Mouse (Mus musculus) midbrain, postnatal 0 days (tissue): ENCODE results near the gene Olfr576. TPM values are rescaled to one million over a fixed set of nuclear protein-coding genes. Genes with fewer than 3 reads are reported as not detected.

ENCODE experiments used
- ATAC-seq: fragments of 200-750 bp; cut with Nextera tagmentation; 2 replicates; pipeline ENCODE4 v1.8.0; 2017; ENCODE audit warnings: moderate number of reproducible peaks, mild to moderate bottlenecking, moderate TSS enrichment, moderate library complexity; ENCODE audit not compliant: low FRiP score
- DNase-seq: peaks from one replicate; pipeline ENCODE4 v3.0.0-alpha.2; 2015; ENCODE audit warnings: low spot score
- H3K27ac ChIP-seq: fragments of 300-500 bp; sonication (generic); 2 replicates; pipeline ENCODE4 v1.5.1; 2014; ENCODE audit warnings: low read depth, mild to moderate bottlenecking, low read length, mixed read lengths
- H3K27me3 ChIP-seq: fragments of 300-500 bp; sonication (generic); 2 replicates; pipeline ENCODE4 v1.6.1; 2014; ENCODE audit warnings: low read length, control low read depth, mixed read lengths; ENCODE audit not compliant: insufficient read depth
- H3K36me3 ChIP-seq: fragments of 300-500 bp; sonication (generic); 2 replicates; pipeline ENCODE4 v1.6.1; 2014; ENCODE audit warnings: low read length, control low read depth, mixed read lengths; ENCODE audit not compliant: insufficient read depth
- H3K4me1 ChIP-seq: fragments of 300-500 bp; sonication (generic); 2 replicates; pipeline ENCODE4 v1.6.1; 2014; ENCODE audit warnings: mild to moderate bottlenecking, control low read depth, antibody characterized with exemption, low read length, mixed read lengths; ENCODE audit not compliant: insufficient read depth
- H3K4me2 ChIP-seq: fragments of 300-500 bp; sonication (generic); 2 replicates; pipeline ENCODE4 v1.6.1; 2014; ENCODE audit warnings: low read depth, mild to moderate bottlenecking, low read length, mixed read lengths; ENCODE audit not compliant: poor library complexity, severe bottlenecking
- H3K4me3 ChIP-seq: fragments of 300-500 bp; sonication (generic); 2 replicates; pipeline ENCODE4 v1.5.1; 2014; ENCODE audit warnings: low read depth, mild to moderate bottlenecking, low read length, moderate library complexity
- H3K9ac ChIP-seq: fragments of 300-500 bp; sonication (generic); replicated peaks from 2 replicates; pipeline ENCODE4 v1.6.1; 2014; ENCODE audit warnings: mild to moderate bottlenecking, low read length, moderate library complexity, mixed read lengths; ENCODE audit not compliant: poor library complexity, severe bottlenecking
- H3K9me3 ChIP-seq: fragments of 300-500 bp; sonication (generic); 2 replicates; pipeline ENCODE4 v1.6.1; 2016; ENCODE audit warnings: low read length, control low read depth
- CTCF ChIP-seq: IDR thresholded peaks from 2 replicates; pipeline ENCODE4 v1.5.1; 2016; ENCODE audit warnings: antibody characterized with exemption, mild to moderate bottlenecking
- WGBS: fragments of 180-500 bp; shearing (Covaris S2); extraction: QIAGEN DNeasy Blood & Tissue Kit; methylation state at CpG from one replicate; pipeline ENCODE4 v1.1.7; 2014; 5-methylcytosine and 5-hydroxymethylcytosine counted together
- polyA plus RNA-seq: library from polyadenylated mRNA; unstranded; fragments of >200 nt; fragmentation: Nextera tagmentation; extraction: Ambion mirVana; gene quantifications from 2 replicates; pipeline ENCODE4 v1.2.1, GENCODE M21; 2015
- total RNA-seq: library from RNA; depleted of rRNA; stranded (reverse); fragments of >200 nt; gene quantifications from 2 replicates; pipeline ENCODE4 v1.2.3, GENCODE M21; 2014; rRNA removed

Olfr576 gene
- total and polyA plus RNA-seq, 2 experiments from 2014 or later, result not detected

DNA sequence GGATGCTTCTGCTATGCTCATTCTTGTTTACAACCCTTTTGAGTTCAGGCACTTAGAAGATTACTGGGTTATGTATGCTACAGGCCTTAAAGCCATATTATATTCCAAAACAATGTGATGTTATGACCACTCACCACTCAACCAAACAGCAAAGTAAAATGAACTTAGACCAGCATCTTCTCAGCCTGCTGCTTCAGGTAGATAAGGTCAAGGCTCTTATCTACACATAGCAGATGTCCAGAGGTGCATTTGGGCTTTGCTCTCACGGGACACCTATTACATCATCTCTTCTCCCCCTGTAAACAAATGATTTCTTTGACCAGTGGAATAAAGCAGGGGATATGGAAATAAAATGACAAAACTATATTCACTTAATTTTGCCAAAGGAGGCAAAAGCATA, 3.9 kb upstream of the Olfr576 start, which contains the start of gene Olfr575:
Gene Olfr575 (minus strand): TSS at position 183 of the 400 bp plus-strand sequence.
- ATAC-seq, result no peak
- 69% methylated on average over 1 of the region's 1 CpGs for WGBS
- H3K36me3 ChIP-seq, result no peaks in the 10 kb centered on the region
- H3K9me3 ChIP-seq, result no peaks in the 10 kb centered on the region
- H3K4me1 ChIP-seq, result no peaks in the 10 kb centered on the region
- TF ChIP-seq CTCF, result no peak
- no peak within 1 kb of the TSS for H3K27ac ChIP-seq
- H3K27me3 ChIP-seq, result no peaks in the 10 kb centered on the region
- H3K4me2 ChIP-seq, result no peak within 1 kb of the TSS
- no peak within 1 kb of the TSS for H3K4me3 ChIP-seq
- no peak within 1 kb of the TSS for H3K9ac ChIP-seq
- DNase-seq, result no peak

DNA sequence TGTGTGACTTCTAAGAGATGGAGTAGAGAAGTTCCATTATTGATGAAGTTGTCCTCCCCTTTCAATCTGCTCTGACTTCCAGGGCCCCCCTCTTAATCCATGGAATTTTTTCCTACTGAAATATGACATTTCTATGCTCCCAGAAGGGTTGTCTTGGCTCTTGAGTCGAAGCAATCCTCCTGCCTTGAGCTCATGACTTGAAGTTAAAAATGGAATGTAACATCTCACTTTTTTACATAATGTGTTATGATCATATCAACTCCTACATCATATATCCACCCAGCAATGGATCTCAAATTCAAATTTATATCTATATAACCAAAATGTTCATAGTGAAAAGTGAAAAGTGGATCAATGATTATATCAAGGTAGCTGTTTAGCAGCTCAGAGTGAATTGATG, 11.9 kb downstream of the Olfr576 start:
- Histone ChIP-seq H3K4me3 (no peak overlapping the region), H3K27me3 (no peaks in the 10 kb centered on the region), H3K4me1 (no peaks in the 10 kb centered on the region), H3K4me2 (no peak overlapping the region), H3K27ac (no peak overlapping the region), H3K36me3 (no peaks in the 10 kb centered on the region), H3K9me3 (no peaks in the 10 kb centered on the region), H3K9ac (no peak overlapping the region)
- DNase-seq (no peak), ATAC-seq (no peak)
- TF ChIP-seq CTCF, result no peak
- 40% methylated on average over 1 of the region's 1 CpGs for WGBS

DNA sequence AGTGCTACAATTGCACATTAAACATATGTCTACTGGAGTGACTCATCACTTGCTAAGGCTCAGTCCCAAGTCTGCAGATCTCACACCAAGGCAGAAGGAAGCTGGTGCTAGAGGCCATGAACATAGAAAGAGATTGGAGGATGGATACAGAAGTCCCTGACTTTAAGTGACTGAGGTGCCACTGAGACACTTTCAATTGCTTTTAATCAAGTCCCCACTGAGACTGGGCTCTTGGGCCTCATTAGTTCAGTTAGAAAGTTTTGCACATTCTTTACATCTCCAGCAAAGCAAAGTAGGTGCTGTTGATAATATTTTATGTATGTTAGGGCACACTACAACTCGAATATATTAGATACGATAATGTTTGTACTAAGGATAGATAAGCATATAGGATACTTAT, 13.4 kb downstream of the Olfr576 start, which contains the start of gene Olfr577:
Gene Olfr577 (minus strand): TSS at position 101 of the 400 bp plus-strand sequence.
- Histone ChIP-seq H3K4me1 (no peaks in the 10 kb centered on the region), H3K4me3 (no peak within 1 kb of the TSS), H3K27me3 (no peaks in the 10 kb centered on the region), H3K9ac (no peak within 1 kb of the TSS), H3K27ac (no peak within 1 kb of the TSS), H3K9me3 (no peaks in the 10 kb centered on the region), H3K4me2 (no peak within 1 kb of the TSS), H3K36me3 (no peaks in the 10 kb centered on the region)
- ATAC-seq (no peak), DNase-seq (no peak)
- no peak for TF ChIP-seq CTCF
- 83% methylated on average over 2 of the region's 2 CpGs for WGBS

DNA sequence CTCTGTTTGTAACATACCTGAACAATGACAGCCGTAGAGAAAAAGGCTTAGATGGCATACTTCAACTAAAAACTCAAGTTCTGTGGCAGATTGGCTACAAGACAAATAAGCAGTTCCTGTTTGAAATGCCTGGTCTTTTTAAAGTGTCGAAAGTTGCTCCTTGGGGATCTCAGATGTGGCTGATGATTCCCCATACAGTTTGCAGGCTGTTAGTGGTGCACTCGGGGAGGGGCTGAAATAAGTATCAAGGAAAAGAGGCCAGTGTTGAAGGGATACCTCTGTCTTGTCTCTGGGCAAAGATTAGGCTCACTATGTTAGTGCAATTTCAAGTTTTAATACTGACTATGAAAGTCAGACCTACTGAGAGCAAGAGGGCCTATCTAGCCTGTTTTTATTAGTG, 26.8 kb downstream of the Olfr576 start, which contains the start of gene Olfr578:
Gene Olfr578 (minus strand): TSS at position 101 of the 400 bp plus-strand sequence.
- no peak for TF ChIP-seq CTCF
- WGBS, result 80% methylated on average over 3 of the region's 3 CpGs
- H3K9ac ChIP-seq, result no peak within 1 kb of the TSS

More for the DNA sequence above, 26.8 kb downstream of the Olfr576 start, which contains the start of gene Olfr578:
- Histone ChIP-seq H3K36me3 (no peaks in the 10 kb centered on the region), H3K27ac (no peak within 1 kb of the TSS), H3K4me1 (no peaks in the 10 kb centered on the region), H3K4me3 (no peak within 1 kb of the TSS), H3K27me3 (no peaks in the 10 kb centered on the region), H3K4me2 (no peak within 1 kb of the TSS), H3K9me3 (no peaks in the 10 kb centered on the region)
- DNase-seq (no peak), ATAC-seq (no peak)

Other genes with a start within 250 kb of the Olfr576 start
- gene Olfr33, start 243.6 kb upstream of the Olfr576 start, total RNA-seq, result not detected in 2 replicates
- not detected in 2 replicates for gene Olfr33, start 243.6 kb upstream of the Olfr576 start, polyA plus RNA-seq
- not detected in 2 replicates for gene Olfr559, start 235.2 kb upstream of the Olfr576 start, total RNA-seq
- gene Olfr559, start 235.2 kb upstream of the Olfr576 start, polyA plus RNA-seq, result not detected in 2 replicates
- not detected in 2 replicates for gene Olfr560, start 203.3 kb upstream of the Olfr576 start, total RNA-seq
- gene Olfr560, start 203.3 kb upstream of the Olfr576 start, polyA plus RNA-seq, result not detected in 2 replicates
- not detected in 2 replicates for gene Olfr78, start 203.2 kb upstream of the Olfr576 start, total RNA-seq
- gene Olfr78, start 203.2 kb upstream of the Olfr576 start, polyA plus RNA-seq, result 0.09 and 0.10 TPM in 2 replicates
- not detected in 2 replicates for gene Olfr561, start 191.4 kb upstream of the Olfr576 start, total RNA-seq
- 0.06 TPM in 1 of 2 replicates, not detected in the other for gene Olfr561, start 191.4 kb upstream of the Olfr576 start, polyA plus RNA-seq
- not detected in 2 replicates for gene Olfr564, start 159.2 kb upstream of the Olfr576 start, total RNA-seq
- gene Olfr564, start 159.2 kb upstream of the Olfr576 start, polyA plus RNA-seq, result not detected in 2 replicates
- not detected in 2 replicates for gene Olfr566, start 103.9 kb upstream of the Olfr576 start, total RNA-seq
- not detected in 2 replicates for gene Olfr566, start 103.9 kb upstream of the Olfr576 start, polyA plus RNA-seq
- not detected in 2 replicates for gene Olfr568, start 85.5 kb upstream of the Olfr576 start, total RNA-seq
- not detected in 2 replicates for gene Olfr568, start 85.5 kb upstream of the Olfr576 start, polyA plus RNA-seq
- gene Olfr569, start 71.8 kb upstream of the Olfr576 start, total RNA-seq, result not detected in 2 replicates
- not detected in 2 replicates for gene Olfr569, start 71.8 kb upstream of the Olfr576 start, polyA plus RNA-seq
- gene Olfr570, start 68.1 kb upstream of the Olfr576 start, total RNA-seq, result not detected in 2 replicates
- not detected in 2 replicates for gene Olfr570, start 68.1 kb upstream of the Olfr576 start, polyA plus RNA-seq
- gene Olfr571, start 45.1 kb upstream of the Olfr576 start, total RNA-seq, result not detected in 2 replicates
- not detected in 2 replicates for gene Olfr571, start 45.1 kb upstream of the Olfr576 start, polyA plus RNA-seq
- gene Olfr572, start 38.3 kb upstream of the Olfr576 start, total RNA-seq, result not detected in 2 replicates
- not detected in 2 replicates for gene Olfr572, start 38.3 kb upstream of the Olfr576 start, polyA plus RNA-seq
- gene Olfr573-ps1, start 20.1 kb upstream of the Olfr576 start, total RNA-seq, result not detected in 2 replicates
- gene Olfr573-ps1, start 20.1 kb upstream of the Olfr576 start, polyA plus RNA-seq, result not detected in 2 replicates
- gene Olfr574, start 14.2 kb upstream of the Olfr576 start, total RNA-seq, result not detected in 2 replicates
- not detected in 2 replicates for gene Olfr574, start 14.2 kb upstream of the Olfr576 start, polyA plus RNA-seq
- not detected in 2 replicates for gene Olfr575, start 3.9 kb upstream of the Olfr576 start, total RNA-seq
- not detected in 2 replicates for gene Olfr575, start 3.9 kb upstream of the Olfr576 start, polyA plus RNA-seq
- gene Olfr577, start 13.3 kb downstream of the Olfr576 start, total RNA-seq, result not detected in 2 replicates
- not detected in 2 replicates for gene Olfr577, start 13.3 kb downstream of the Olfr576 start, polyA plus RNA-seq
- gene Olfr578, start 26.7 kb downstream of the Olfr576 start, total RNA-seq, result not detected in 2 replicates
- not detected in 2 replicates for gene Olfr578, start 26.7 kb downstream of the Olfr576 start, polyA plus RNA-seq
- gene Olfr582, start 75.4 kb downstream of the Olfr576 start, total RNA-seq, result not detected in 2 replicates
- gene Olfr582, start 75.4 kb downstream of the Olfr576 start, polyA plus RNA-seq, result not detected in 2 replicates
- gene Olfr583, start 88.6 kb downstream of the Olfr576 start, total RNA-seq, result not detected in 2 replicates
- not detected in 2 replicates for gene Olfr583, start 88.6 kb downstream of the Olfr576 start, polyA plus RNA-seq
- not detected in 2 replicates for gene Olfr584, start 119.2 kb downstream of the Olfr576 start, total RNA-seq
- gene Olfr584, start 119.2 kb downstream of the Olfr576 start, polyA plus RNA-seq, result not detected in 2 replicates
- not detected in 2 replicates for gene Olfr585, start 135.1 kb downstream of the Olfr576 start, total RNA-seq
- not detected in 2 replicates for gene Olfr585, start 135.1 kb downstream of the Olfr576 start, polyA plus RNA-seq
- not detected in 2 replicates for gene Olfr586, start 163.0 kb downstream of the Olfr576 start, total RNA-seq
- not detected in 2 replicates for gene Olfr586, start 163.0 kb downstream of the Olfr576 start, polyA plus RNA-seq
- gene Olfr588-ps1, start 178.2 kb downstream of the Olfr576 start, total RNA-seq, result 0.09 TPM in 1 of 2 replicates, not detected in the other
- not detected in 2 replicates for gene Olfr588-ps1, start 178.2 kb downstream of the Olfr576 start, polyA plus RNA-seq
- gene Olfr589, start 193.7 kb downstream of the Olfr576 start, total RNA-seq, result not detected in 2 replicates
- not detected in 2 replicates for gene Olfr589, start 193.7 kb downstream of the Olfr576 start, polyA plus RNA-seq
- gene Olfr591, start 215.7 kb downstream of the Olfr576 start, total RNA-seq, result not detected in 2 replicates
- not detected in 2 replicates for gene Olfr591, start 215.7 kb downstream of the Olfr576 start, polyA plus RNA-seq
- gene Olfr592, start 222.1 kb downstream of the Olfr576 start, total RNA-seq, result not detected in 2 replicates
- gene Olfr592, start 222.1 kb downstream of the Olfr576 start, polyA plus RNA-seq, result not detected in 2 replicates
- not detected in 2 replicates for gene Olfr593, start 249.2 kb downstream of the Olfr576 start, total RNA-seq
- gene Olfr593, start 249.2 kb downstream of the Olfr576 start, polyA plus RNA-seq, result not detected in 2 replicates